Mouse (Mus musculus): Measurements from ENCODE around the gene Tyk2.

Gene Tyk2

DNA sequence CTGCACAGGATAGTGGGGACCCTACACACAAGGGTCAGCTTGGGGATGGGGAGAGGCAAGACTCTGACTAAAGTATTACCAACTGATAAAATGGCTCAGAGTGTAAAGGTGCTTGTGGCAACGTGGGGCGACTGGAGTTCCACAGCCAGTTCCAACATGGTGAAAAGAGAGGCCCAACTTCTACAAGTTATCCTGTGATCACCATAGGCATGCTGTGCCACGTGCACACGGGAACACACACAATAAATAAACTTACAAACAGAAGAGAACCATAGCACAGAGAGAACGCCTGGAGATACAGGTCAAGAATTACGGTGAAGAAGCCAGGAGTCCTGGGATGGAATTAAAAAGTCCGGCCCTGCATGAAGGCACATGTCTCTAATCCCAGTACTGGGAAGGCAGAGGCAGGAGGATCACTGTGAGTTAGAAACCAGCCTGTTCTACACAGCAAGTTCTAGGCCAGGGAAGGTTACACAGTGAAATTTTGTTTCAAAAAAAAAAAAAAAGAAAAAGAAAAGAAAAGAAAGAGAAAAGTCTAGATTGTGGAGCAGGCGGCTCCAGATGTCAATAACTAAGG, 18.1 kb upstream of the Tyk2 start:
- DNase-seq (ENCODE audit: low spot score), result no peak

DNA sequence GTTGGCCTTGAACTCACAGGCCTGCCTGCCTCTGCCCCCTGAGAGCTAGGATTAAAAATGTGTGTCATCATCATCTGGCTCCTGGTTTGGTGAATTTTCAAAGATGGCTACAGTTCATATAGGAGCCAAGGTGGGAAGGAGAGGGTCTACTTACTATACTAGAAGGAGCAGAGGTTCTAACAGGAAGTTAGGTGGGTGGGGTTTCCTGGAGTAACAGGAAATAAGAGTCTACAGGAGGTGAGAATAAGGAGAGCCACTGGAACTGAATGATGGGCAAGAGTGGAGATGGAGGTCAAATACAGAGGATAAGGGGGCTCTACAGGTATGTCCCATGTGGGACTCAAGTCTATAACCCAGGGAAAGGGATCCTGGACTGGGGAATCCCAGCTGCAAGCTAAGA, 17.4 kb upstream of the Tyk2 start:
- DNase-seq (ENCODE audit: low spot score), result no peak

DNA sequence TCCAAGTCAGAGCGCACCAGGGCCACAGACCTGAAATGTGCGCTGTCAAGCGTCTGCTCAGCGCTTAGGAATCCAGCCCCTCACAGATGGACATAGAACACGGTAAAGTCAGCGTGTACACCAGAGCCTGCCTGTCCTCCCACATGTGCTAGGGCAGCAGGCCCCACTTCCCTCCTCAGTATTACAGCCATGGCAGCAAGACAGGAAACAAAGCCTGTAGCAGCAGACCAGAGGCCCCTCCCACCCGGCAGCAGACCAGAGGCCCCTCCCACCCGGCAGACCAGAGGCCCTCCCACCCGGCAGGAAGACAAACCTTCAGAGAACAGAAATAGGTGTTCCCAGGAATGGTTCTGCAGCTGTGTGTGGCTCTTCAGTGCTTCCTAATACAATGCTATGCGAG, 15.7 kb upstream of the Tyk2 start:
- DNase-seq (ENCODE audit: low spot score), result no peak

DNA sequence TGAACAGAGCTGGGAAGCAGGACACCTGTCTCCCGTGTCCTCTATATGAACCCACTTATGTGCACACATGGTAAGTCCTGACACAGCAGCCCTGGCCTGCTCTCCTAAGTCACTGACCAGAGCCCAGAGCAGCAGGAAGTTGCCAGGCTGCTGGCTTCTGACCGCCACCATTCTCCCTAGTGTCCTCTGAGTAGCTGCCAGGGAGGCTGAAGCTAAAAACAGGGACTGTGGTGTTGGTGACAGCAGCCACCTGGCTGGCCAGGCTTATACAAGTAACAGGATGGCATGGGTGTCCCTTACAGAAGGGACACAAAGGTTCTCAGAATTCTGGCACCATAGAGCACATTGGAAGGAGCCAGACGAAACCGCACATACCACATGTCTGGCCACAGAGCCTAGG, 14.4 kb upstream of the Tyk2 start:
- DNase-seq (ENCODE audit: low spot score), result no peak

DNA sequence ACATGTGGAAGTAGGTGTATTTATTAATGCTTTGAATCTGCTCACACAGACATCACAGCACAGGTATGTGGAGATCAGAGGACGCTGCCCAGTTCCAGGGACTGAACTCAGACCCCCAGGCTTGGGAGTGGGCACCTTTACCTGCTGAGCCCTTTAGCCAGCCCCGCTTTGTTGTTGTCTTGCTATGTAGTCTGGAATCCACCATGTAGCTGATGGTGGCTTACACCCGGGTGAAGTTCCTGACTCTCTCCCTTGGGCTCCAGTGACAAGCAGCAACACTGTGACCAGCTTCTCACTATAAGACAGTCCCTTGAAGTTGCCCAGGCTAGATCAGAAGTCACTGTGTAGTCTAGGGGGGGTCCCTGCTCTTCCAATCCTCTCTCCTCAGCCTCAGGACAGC, 13.3 kb upstream of the Tyk2 start:
- no peak for DNase-seq (ENCODE audit: low spot score)

DNA sequence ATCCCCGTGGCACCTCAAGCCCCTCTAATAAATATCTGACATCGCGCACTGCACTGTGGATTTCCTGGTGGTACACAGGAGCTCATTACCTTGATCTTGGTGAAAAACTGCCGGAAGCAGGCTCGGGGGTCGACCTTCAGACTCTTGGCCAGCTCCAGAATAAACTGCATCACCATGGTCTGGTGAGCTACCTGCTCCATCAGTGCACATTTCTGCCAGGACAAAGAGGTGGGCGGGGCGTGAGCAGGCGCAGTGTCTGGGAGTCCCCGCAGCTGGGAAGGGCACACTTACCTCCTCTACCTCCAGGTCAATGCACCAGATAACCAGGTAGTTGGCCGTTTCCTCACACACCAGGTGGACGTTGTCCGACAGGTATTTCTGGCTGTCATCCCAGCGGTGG, 10.9 kb upstream of the Tyk2 start:
- no peak for DNase-seq (ENCODE audit: low spot score)

DNA sequence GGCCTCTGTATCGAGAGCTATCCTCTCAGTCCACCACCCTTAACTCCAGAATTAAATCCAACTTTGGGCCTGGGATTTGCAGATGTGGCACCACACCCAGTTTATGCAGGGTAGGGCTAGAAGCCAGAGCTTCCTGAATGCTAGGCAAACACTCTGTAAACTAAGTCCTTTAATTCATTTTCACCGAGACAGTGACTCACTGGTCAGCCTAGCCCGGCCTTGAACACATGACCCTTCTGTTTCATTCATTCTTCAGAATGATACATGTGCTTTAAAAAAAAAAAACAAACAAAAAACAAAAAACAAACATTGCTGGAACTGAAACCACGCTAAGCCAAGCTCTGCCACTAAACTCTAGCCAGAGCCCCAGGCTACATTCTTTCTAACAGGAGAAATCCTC, 7.3 kb upstream of the Tyk2 start:
- no peak for DNase-seq (ENCODE audit: low spot score)

DNA sequence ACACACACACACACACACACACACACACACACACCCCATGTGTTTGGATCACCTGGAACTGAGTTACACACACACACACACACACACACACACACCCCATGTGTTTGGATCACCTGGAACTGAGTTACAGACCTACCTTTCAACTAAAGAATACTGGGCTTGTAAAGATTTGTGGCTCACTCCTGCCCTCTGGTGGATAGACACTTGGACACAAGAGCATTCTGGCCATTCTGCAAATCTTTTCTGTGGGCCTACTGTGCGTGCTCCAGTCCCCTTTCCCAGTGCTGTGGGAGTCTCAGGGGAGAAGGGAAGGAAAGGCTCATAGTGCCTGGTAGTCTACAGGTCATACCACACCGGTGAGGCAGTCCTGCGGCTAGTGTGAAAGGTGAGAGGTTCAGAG, 6.2 kb upstream of the Tyk2 start:
- no peak for DNase-seq (ENCODE audit: low spot score)

DNA sequence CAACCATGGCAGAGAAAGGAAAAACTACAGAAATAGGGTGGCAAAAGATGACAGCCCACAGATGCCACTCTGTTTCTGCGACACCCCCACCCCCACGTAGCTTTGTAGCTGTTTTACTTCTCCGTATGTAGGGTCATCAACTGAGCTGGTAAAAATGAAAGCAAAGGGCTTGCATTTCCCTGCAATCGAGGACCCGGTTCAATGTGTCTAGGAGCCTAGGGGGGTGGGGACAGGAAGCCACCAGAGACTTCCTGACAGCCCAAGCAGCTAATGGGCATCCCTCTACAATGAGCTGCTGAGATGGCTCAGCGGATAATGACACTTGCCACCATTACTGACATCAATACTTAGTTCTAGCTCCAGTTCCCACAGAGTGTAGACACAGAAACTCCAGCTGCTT, 5.4 kb upstream of the Tyk2 start:
- no peak for DNase-seq (ENCODE audit: low spot score)

DNA sequence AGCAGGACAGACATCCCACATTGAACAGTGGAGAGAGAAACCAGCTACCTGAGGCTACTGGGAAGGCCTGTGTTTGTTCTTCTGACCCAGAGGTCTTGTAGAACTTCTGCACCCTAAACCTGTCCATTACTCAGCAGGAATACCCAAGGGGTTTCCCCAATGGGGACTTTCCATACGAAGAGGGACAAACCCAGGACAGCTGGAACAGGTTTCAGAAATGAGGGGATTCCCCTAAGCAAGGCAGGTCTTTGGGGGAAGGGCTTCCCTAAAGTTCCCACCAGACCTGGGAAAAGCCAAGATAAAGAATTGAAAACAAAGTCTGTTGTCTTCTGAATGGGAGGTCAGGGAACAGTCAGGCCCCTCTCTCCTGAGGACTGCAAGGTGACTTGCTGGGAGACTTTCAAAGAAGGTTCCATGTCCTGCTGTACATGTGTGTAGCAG, 4.9 kb upstream of the Tyk2 start:
- no peak for DNase-seq (ENCODE audit: low spot score)

DNA sequence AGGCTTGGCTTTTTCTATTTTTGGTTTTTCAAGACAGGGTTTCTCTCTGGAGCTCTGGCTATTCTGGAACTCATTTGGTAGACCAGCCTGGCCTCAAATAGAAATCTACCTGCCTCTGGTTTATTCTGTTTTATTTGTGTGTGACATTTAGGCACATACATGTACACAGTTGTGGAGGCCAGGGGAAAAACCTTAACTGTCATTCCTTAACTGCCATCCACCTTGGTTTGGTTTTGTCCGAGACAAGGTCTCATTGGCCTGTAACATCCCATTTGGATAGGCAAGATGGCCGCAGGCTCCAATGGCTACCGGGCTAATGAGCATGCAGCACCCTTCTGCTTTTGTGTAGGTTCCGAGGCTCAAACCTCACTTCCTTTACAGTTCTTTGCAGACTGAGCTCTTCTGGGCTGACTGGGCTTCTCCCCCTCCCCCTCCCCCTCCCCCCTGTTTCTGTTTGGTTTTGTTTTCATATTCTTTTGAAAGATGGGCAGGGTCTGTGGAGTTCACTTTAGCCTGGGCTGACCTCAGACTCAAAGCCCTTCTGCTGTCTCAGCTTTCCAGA, 4.4 kb upstream of the Tyk2 start:
- no peak for DNase-seq (ENCODE audit: low spot score)

DNA sequence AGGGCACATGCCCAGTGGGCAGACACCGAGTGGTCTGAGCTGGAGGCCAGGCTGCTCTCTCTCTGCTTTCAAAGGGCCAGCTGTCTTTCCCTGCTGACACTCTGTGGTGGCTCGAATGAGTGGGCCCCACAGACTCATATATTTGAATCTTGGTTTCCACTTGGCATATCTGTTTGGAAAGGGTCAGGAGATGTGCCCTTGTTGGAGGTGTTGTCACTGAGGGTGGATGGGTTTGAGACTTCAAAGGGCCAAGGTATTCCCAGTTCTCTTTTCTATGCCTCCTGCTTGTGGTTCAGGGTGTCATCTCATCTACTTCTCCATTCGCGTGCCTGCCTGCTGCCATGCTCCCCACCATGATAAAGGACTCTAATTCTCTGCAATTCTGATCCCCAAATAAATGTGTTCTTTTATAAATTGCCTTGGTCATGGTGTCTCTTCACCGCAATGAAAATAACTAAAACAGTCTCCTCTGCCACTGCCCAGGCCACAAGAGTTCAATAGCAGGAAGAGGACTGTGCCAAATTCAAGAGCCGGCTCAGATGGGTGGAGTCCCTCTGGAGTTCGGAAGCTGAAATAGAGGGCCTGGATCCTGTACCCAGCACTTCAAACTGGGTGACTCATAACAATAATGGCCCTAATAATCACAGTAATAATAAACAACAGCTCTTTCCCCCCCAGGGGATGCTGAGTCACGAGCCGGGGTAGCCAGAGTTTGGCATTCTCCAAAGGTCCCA, 3.7 kb upstream of the Tyk2 start:
- DNase-seq (ENCODE audit: low spot score), result no peak

DNA sequence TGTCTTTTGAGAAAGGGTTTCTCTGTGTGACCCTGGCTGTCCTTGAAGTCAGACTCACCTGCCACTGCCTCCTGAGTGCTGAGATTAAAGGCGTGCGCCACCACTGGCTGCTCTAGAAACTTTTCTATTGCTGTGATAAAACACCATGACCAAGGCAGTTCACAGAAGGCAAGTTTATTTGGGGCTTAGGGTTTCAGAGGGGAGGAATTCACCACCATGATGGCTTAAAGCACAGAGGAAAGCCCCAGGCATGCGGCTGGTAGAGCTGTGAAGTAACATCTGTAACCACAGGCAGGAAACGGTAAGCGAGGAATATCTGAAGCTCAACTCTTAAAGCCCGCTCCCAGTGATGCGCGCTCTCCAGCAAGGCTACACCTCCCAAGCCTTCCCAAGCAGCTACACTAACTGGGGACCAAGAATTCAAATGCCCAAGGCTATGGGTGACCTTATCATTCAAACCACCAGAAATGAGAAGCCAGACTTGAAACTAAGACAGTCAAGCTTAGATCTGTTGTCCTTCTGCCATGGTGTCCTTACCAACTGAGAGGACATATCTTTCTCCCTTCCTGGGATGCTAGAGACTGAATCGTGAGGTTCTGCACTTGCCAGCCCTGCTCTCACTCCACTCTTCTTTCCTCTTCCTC, 2.1 kb upstream of the Tyk2 start:
- no peak for DNase-seq (ENCODE audit: low spot score)

DNA sequence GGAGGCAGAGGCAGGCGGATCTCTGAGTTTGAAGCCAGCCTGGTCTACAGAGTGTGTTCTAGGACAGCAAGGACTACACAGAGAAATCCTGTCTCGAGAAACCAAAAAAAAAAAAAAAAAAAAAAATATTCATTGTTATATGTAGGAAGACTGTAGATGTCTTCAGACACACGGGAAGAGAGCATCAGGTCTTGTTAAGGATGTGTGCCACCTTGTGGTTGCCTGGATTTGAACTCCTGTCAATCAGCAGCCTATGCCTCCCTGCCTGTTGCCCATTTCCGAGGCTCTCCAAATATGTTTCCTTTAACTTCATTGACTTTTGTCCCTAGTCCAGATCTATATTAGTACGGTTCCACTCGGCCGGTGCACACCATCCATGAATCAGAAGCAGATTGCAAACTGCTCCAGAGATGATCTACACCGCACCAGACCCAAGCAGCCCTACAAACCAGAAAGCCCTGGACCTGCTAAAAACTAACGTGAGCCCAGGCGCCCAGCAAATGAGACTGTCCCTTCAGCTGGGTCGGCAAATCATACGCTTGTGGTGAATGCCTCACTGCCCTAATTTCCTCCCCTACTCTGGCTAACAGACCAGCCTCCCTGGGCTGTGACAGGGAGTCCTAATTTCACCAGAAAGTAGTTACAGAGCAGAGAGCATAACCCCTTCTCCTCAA, 1.2 kb upstream of the Tyk2 start:
- DNase-seq (ENCODE audit: low spot score), result no peak

DNA sequence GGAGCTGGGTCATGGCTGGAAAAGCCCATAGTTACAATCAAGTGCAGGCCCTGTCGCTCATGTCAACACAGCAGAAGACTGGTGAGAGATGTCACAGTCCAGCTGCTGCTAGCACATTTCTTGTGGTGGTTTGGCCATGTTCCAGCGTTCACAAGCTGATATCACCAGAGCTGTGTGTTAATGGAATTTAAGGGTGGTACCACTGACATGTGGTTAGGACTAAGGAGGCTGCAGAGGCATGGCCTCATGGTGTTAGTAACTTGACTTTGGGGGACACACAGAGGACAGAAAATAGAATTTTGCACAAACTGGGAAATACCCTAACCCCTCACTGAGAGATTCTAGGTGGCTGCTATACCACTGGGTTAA, 4.8 kb downstream of the Tyk2 start:
- no peak for DNase-seq (ENCODE audit: low spot score)

DNA sequence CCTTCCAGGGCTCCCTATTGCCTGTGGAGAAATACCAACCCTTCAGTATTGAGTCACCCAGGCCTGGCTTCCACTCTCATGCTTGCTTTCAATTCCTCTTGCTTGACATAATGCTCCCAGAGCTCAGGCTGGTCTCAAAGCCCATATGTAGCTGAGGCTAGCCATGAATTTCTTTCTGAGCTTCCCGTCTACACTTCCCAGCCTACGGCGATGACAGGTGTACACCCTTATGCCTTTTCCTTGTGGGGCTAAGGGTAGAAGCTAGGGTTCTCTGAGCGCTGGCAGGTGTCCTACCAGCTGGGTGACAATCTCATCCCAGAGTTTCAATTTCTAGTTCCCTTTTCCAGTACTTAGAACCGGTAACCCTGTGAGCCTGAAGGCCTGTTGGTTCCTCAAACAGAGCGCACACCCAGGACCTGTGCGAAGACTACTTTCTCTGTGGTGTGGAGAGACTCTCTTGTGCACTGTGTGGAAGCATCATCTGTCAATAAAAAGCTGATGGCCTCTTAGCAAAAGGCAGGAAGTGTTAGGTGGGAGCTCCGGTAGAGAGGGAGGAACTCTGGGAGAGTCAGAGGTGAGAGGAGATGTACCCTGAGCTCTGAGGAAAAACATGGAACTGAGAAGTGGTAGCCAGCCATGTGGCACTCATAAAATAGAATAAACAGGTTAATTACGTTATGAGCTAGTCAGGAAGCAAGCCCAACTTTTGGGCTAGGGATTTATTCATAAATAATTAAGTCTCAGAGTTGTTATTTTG, 5.4 kb downstream of the Tyk2 start:
- DNase-seq (ENCODE audit: low spot score), result no peak

DNA sequence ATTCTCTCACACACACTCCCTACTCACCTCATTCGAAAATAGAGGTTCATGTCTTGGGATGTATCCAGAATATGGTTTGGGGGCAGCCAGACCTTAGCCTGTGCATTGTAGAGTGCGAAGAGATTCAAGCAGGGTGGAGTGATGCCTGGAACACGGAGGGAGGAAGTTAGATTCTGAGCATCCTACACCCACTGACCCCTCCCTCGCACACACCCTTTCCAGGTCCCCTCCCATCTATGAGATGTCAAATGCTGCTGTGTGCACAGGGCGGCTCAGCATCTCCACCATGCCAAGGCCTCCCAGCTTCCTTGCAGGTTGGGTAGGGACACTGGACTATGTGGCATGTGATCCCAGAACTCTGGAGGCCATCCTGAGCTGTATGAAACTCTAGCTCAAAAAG, 6.2 kb downstream of the Tyk2 start:
- no peak for DNase-seq (ENCODE audit: low spot score)

DNA sequence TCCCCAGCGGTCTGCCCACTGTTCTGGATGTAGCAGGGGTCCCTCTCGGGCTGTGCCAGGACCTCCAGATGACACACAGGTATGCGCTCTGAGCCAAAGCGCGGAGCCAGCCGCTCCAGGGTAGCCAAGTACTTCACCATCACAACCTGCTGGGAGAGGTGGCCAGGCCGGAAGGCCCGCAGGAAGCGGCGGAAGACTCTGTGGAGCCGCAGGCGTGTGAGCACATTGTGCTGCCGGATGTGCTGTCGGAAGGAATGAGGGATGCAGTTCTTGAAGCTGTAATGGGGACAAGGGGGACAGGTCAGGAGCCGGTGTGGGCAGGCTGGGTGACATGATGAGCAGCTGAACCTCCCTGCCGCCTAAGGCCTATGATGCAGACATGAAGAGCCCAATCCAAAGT, 9.6 kb downstream of the Tyk2 start:
- no peak for DNase-seq (ENCODE audit: low spot score)

DNA sequence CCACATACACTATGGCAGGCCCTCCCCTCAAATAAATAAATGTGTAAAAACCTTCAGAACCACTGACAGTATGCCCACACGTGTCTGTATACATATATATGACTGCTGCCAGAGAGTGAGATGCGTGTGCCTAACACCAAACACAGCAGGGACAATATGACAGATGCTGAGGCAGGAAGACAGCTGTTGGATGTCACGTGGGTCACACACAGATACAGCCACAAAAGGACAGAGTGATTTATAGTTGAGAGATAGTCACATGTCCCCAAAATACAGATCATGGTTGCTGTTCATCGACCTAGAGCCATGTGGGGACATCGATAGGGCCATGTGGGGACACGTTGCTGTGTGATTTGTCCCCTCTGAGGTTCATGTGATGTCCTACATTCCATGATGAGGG, 14.0 kb downstream of the Tyk2 start:
- no peak for DNase-seq (ENCODE audit: low spot score)

DNA sequence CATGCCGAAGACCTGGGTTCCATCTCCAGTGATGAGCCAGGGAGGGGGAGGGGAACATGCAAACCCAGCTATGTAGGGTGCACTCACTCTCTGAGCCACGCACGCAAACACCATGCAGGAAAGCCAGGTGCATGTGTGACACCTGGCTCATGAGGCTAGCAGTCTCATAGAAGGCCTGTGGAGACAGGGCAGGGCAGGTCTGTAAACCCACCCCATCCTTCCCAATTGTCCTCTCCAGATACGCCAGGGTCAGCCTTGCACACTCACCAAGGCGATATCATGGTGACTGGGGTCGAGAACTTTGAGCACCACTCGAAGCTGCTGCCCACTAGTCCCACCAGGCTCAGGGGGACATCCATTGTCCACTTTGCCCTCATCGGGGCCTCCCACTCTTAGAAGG, 15.9 kb downstream of the Tyk2 start:
- DNase-seq (ENCODE audit: low spot score), result no peak

DNA sequence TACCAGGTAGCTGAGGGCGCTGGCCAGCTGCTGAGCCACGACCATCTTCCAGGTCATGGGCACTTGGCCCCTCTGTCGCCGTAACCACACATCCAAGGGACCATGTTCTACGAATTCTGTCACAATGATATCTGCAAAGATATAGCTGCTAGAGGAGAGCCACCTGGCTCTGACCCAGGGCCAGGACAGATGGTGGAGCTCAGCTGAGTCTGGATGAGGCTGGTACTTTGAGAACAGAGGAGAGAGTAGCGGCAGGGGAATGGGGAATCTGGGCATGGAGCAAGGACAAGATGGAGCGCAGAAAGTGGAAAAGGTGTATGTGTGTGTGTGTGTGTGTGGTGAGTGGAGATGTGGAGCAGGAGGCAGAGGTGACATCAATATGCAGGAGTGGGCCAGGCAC, 16.9 kb downstream of the Tyk2 start:
- DNase-seq (ENCODE audit: low spot score), result no peak

DNA sequence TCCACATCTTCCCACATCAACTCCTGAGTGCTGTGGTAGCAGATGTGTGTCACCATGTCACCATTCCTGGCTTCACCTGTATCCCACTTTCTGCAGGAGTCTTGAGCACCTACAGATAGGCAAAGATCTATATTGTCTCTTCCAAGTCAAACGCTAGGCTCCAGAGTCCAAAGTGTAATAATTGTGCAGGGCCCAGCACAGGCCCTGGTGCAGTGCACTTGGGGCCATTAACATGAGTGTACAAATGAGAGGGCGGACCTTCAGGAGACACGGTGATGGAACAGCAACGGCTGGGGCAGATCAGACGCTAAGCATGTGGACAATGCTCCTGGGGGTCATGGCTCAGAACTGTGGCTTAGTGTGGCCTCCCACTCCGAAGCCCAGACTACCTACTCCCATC, 17.3 kb downstream of the Tyk2 start:
- no peak for DNase-seq (ENCODE audit: low spot score)

Data from ovary, adult 18-20 months (tissue).